Mouse (Mus musculus) monocyte, adult 5-6 weeks (primary cell): ENCODE results near the gene Lrp1. TPM values are rescaled to one million over a fixed set of nuclear protein-coding genes. Genes with fewer than 3 reads are reported as not detected.

Experiments used
- ATAC-seq: fragments of 153-309, 156-312 bp; replicated peaks from 2 replicates; pipeline ENCODE4 v1.8.0; 2017; ENCODE audit warnings: mild to moderate bottlenecking; ENCODE audit not compliant: low TSS enrichment, insufficient number of reproducible peaks, severe bottlenecking, poor library complexity, low FRiP score
- total RNA-seq: library from RNA; stranded (forward); fragments of 200-1000, 200-491, 200-594 nt; gene quantifications from 3 replicates; pipeline ENCODE4 v1.2.3, GENCODE M21; 2017

The Lrp1 gene
- total RNA-seq, 1 experiment from 2014 or later = 171 TPM

- no peak for ATAC-seq
These were observed 21.7 kb downstream of the Lrp1 start for GRCm38 (mm10) chr10:127599252-127599651.

DNA sequence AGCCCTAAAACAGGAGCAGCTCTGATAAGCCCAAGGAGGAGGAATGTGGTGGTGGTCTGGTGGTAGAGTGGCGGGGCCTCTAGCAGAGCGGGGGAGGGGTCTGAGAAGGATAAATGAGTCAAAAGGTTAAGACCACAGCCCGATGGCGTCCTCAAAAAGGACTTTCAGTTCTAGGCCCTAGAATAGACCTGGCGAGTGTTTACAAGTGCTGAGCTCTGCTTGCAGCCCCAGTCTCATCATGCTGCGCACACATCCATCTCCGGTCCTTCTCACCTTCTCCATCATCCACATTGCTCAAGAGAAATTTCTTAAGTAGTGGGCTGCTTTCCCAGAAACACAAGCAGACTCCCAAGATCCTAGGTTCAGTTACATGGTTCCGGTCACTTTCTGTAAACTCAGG is 22.3 kb downstream of the Lrp1 start:
- ATAC-seq = no peak

DNA sequence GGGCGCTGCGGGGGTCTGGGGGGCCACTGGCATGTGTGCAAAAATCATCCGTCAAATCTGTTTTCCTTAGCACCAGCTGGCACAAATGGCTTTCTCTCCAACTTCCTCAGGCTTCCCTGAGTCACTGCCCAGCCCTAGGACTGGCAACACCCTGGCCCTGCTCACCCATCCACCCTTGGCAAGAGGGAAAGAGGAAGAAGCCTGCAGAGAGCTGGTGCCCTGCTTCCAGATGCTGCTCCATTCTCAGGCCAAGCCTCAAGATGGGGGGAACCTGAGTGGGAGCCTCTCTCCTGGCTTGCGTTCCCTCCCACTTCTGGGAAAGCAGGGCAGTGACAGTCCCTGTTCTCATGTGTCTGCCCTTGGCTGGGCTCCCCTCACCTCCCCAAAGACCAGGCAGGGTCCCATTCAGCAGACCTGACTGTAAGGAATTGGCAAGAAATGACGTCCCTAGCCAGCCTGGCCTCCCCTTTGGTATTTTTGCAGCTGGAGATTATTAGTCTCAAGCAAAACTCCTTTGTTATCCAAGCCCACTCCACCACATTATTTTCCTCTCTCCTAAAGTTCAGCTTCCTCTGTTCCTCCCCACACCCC is 23.5 kb downstream of the Lrp1 start:
- ATAC-seq = peak; percentile 75

- ATAC-seq = peak; percentile 40
These were observed 24.5 kb downstream of the Lrp1 start for GRCm38 (mm10) chr10:127596321-127596941.

DNA sequence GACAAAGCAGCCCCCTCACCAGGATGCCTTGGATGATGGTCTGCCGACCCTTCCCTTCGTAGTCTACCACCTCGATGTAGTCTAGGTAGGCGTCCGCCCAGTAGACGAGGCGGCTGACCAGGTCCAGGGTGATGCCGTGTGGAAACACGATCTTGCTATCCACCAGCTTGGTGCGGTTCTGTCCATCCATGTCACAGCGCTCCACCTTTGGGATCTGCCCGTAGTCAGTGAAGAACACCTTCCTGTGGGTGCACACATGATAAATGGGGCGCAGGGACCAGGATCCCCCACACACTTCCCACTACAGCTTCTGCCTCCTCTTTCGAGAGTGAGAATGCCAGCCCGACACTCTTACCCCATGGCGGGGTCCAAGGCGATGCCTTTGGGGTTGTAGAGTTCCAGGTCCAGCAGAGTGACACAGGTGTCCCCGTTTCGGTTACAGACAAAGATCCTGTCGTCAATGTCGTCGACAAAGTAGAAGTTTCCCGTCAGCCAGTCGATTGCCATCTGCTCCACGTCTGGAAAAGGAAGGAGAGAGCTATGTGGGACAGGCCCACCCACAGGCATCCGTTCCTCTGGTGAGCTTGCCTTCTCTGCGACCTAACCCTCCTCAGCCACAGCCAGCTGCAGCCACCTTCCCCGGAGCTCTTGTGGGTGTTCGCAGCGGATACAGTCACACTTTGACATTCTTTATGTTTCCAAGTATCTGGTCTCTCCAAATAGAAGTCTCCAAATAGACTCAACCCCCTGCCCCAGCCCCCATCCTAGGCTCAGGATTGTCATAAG is 25.8 kb downstream of the Lrp1 start:
- ATAC-seq = no peak

- ATAC-seq = peak; percentile 20
These were observed 26.5 kb downstream of the Lrp1 start for GRCm38 (mm10) chr10:127594405-127594804.

- no peak for ATAC-seq
These were observed 28.1 kb downstream of the Lrp1 start for GRCm38 (mm10) chr10:127592850-127593249.

- ATAC-seq = no peak
These were observed 28.5 kb downstream of the Lrp1 start for GRCm38 (mm10) chr10:127592423-127592822.

DNA sequence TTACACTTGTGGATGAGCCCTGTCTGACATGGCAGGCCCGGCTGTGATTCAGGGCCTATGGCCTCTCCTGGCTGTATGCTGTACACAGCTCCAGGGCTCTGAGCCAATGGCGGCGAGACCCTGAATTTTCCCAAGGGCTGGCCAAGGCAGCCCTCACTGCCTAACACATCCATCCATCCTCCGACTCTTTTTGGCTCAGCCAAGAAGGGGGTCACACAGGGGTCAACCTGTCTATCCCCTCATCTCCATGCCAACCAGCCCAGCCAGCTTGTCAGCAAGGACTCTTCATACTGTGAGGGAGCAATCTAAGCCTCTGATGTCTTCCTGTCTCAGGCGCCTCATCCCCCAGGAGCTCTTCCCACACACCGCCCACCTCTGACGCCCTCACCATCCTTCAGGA is 29.4 kb downstream of the Lrp1 start:
- no peak for ATAC-seq

DNA sequence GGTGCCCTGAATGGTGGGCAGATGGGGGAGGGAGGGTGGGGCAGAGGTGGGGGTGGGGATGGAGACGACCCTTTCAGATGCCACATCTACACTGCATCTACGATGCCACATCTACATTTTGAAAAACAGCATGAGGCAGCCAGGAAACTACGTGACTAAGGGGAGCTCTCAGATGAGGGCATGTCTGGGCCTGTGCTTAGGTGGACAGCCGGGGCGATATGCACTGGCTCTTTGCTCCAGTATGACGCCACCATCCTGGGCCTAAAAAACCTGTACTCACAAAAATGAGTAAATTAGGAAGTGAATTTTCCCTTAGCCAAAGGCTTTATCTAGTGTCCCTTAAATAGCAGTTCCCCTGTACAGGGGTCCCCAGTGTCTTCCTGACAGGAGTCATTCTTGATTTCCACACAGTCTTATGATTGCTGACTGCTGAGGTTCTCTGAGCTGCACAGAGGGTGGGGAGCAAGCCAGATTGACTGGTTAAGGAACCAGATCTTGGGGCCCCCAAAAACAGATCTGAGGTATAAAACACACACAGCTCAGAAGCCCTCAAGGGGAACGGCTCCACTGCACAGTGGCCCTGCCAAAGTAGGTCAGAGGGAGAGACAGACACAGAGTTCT is 30.0 kb downstream of the Lrp1 start:
- no peak for ATAC-seq

DNA sequence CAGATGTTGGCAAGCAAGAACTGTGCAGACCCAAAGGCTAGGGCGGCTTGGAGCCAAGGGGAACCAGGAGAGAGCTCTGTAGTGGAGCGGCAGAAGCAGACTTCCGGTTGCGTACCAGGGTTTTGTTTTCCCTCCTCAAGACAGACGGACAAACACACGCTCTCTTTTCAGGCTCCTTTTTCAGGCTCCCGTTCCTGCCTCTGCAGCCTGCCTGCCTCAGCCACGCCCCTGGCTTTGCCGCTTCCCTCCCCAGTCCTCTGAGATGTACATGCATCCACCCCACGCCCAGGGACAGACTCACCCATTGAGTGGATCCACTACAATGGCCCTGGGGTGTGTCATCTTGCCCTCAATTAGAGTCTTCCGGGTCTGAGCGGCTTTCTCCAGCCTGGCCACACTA is 30.7 kb downstream of the Lrp1 start:
- ATAC-seq = peak; percentile 41

DNA sequence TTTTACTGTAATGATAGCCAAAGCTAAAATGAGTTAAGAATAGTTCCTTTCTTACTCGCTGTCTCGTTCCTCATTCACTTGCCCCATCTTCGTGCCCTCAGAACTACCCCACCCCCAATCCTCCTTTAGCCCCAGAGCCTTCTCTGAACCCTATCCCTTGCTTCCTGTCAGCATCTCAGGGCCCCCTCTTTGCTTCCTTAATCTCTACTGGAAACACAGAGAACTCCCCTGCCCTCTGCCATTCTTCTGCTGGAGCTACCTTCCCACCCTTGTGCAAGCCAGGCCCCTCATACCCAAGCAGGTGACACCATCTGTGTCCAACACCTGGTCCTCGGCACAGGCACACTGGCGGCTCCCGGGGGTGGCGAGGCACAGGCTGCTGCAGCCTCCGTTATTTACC is 33.2 kb downstream of the Lrp1 start:
- peak; percentile 67 for ATAC-seq

DNA sequence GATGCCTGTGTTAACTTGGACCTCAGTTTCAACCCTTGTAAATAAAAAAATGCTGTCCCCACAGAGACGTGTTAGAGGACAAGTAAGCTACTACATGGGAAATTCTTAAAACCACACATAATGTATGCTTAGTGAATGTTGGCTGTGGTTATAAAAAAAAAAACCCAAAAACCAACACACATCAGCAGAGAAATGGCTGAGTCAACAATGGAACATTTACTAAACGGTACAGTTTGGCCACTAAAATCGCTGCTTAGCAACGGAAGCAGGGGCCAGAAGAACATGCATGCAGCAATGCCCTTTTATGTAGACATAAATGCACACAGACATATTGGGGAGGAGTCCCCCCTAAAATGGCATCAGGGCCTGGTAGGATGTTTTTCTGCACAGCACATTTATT is 34.7 kb downstream of the Lrp1 start:
- ATAC-seq = no peak

DNA sequence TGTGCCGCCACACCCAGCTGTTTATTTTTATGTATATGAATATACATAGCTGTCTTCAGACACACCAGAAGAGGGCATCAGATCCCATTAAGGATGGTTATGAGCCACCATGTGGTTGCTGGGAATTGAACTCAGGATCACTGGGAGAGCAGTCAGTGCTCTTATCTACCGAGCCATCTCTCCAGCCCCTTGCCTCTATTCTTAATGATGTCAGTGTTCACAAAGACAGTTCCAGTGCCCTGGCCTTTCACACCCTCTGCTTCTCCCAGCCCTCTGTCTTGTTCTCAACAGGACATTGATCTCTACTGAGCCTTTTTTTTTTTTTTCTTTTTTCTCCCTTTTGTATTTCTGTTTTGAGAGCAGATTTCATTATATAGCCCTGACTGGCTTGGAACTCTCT is 35.4 kb downstream of the Lrp1 start:
- ATAC-seq = no peak

- no peak for ATAC-seq
These were observed 37.3 kb downstream of the Lrp1 start for GRCm38 (mm10) chr10:127583649-127584048.

GRCm38 (mm10) chr10:127581291-127581690 is 39.7 kb downstream of the Lrp1 start:
- ATAC-seq = no peak

GRCm38 (mm10) chr10:127577982-127578381 is 43.0 kb downstream of the Lrp1 start:
- peak; percentile 57 for ATAC-seq

DNA sequence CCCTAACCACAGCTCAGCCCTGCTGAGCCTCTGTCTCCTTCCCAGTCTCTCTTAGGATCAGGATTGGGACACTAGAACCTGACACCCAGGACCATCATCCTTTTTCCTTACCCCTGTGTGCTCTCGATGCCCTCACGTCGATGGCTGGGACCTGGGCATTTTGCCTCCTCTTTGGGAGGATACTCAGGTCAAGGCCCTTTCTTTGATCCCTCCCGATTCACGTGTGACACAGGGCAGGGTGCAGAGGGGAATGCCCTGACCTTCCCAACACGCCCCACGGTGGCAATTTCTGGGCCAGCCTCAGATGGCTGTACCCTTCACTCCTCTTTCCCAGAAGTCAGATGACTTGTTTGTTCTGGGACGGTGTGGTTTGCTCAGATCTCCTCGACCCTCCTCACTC is 43.8 kb downstream of the Lrp1 start:
- ATAC-seq = no peak

- peak; percentile 70 for ATAC-seq
These were observed 44.5 kb downstream of the Lrp1 start for GRCm38 (mm10) chr10:127576381-127576961.
